In genomic region chr17:27685550-27685913, GRCm38 (mm10) we compare ENCODE assay signal across 8 mouse cellular contexts. TPM values are rescaled to one million over a fixed set of nuclear protein-coding genes. Genes with fewer than 3 reads are reported as not detected.
A peak's percentile ranks its signal among the peaks of the same experiment; 100 is the strongest.
DNase-seq lines count a peak whose midpoint lies in the region; ATAC-seq and TF ChIP-seq lines count a peak whose summit lies in the region.

No protein-coding gene starts in this region.

- 3% methylated on average over 11 of the region's 11 CpGs for WGBS in heart, embryonic 13.5 days
- WGBS in hindbrain, embryonic 14.5 days: 3% methylated on average over 11 of the region's 11 CpGs
- under 1% methylated on average over 11 of the region's 11 CpGs for whole genome bisulfite sequencing in midbrain, embryonic 14.5 days

- TF ChIP-seq CTCF in cortical plate, adult 2 months (IDR thresholded peaks at IDR 0.05; ENCODE audit: extremely low read depth, insufficient read depth, low read length): no peak

- peaks cover 16% of the 10 kb centered on the region for H3K4me1 ChIP-seq in heart, embryonic 13.5 days
- peaks cover 6% of the 10 kb centered on the region for H3K4me1 ChIP-seq in cortical plate, adult 2 months (ENCODE audit: control insufficient read depth, insufficient read depth, low read length)
- H3K4me1 ChIP-seq in hindbrain, embryonic 14.5 days (replicated peaks; ENCODE audit: control insufficient read depth, insufficient read depth, low read length): peaks cover 10% of the 10 kb centered on the region; the same call in 1 of the 2 replicates
- H3K4me1 ChIP-seq in midbrain, embryonic 14.5 days (ENCODE audit: control insufficient read depth, insufficient read depth, low read length): 0 out of 2 replicates have a peak, but pooled peaks cover 16% of the 10 kb centered on the region

- no peak for TF ChIP-seq POLR2A in cortical plate, adult 2 months (IDR thresholded peaks at IDR 0.05; ENCODE audit: extremely low read depth, insufficient read depth, low read length)

- H3K4me2 ChIP-seq in heart, embryonic 13.5 days: peak overlapping the region; percentile 80
- peak overlapping the region; percentile 95 for H3K4me2 ChIP-seq in hindbrain, embryonic 14.5 days (replicated peaks)
- peak overlapping the region; percentile 94 for H3K4me2 ChIP-seq in midbrain, embryonic 14.5 days (ENCODE audit: low read length)

- H3K4me3 ChIP-seq in heart, embryonic 13.5 days: peak overlapping the region; percentile 51
- peak overlapping the region; percentile 82 for H3K4me3 ChIP-seq in cortical plate, adult 2 months (ENCODE audit: insufficient read depth, low read length)
- H3K4me3 ChIP-seq in hindbrain, embryonic 14.5 days (replicated peaks; ENCODE audit: low read length): peak overlapping the region; percentile 64
- H3K4me3 ChIP-seq in midbrain, embryonic 14.5 days (replicated peaks; ENCODE audit: low read depth, low read length): peak overlapping the region; percentile 58

- ATAC-seq in heart, embryonic 13.5 days (ENCODE audit: extremely low read depth, insufficient number of reproducible peaks, low FRiP score, low TSS enrichment): no peak
- peak; percentile 44 for ATAC-seq in hindbrain, embryonic 14.5 days (ENCODE audit: low FRiP score)
- peak; percentile 21; the same call in 1 of the 2 replicates for ATAC-seq in midbrain, embryonic 14.5 days (ENCODE audit: low FRiP score, low TSS enrichment)

- no peak overlapping the region for H3K27ac ChIP-seq in heart, embryonic 13.5 days (replicated peaks)
- H3K27ac ChIP-seq in cortical plate, adult 2 months (ENCODE audit: insufficient read depth, low read length): peak overlapping the region; percentile 93
- H3K27ac ChIP-seq in hindbrain, embryonic 14.5 days: 0 out of 2 replicates have a peak overlapping the region, but pooled peaks have one; percentile 36
- H3K27ac ChIP-seq in midbrain, embryonic 14.5 days (replicated peaks; ENCODE audit: low read depth, low read length): peak overlapping the region; percentile 32

- no peak for DNase-seq in heart, adult 11 months
- no peak for DNase-seq in hindbrain, embryonic 14.5 days (ENCODE audit: low spot score)
- peak; percentile 61 for DNase-seq in midbrain, embryonic 14.5 days
- DNase-seq in urinary bladder, postnatal 25 days (ENCODE audit: low spot score): no peak
- no peak for DNase-seq in right cerebral cortex, postnatal 10 days (ENCODE audit: low spot score in 2 of 2)
- DNase-seq in cerebellum, adult 11-12 months: no peak

- H3K9me3 ChIP-seq in heart, embryonic 13.5 days: no peaks in the 10 kb centered on the region
- H3K9me3 ChIP-seq in hindbrain, embryonic 14.5 days (ENCODE audit: control insufficient read depth, low read length): no peaks in the 10 kb centered on the region
- H3K9me3 ChIP-seq in midbrain, embryonic 14.5 days (ENCODE audit: control insufficient read depth, low read length): no peaks in the 10 kb centered on the region

- no peaks in the 10 kb centered on the region for H3K36me3 ChIP-seq in heart, embryonic 13.5 days
- no peaks in the 10 kb centered on the region for H3K36me3 ChIP-seq in hindbrain, embryonic 14.5 days (replicated peaks; ENCODE audit: control insufficient read depth, insufficient read depth)
- no peaks in the 10 kb centered on the region for H3K36me3 ChIP-seq in midbrain, embryonic 14.5 days (ENCODE audit: control insufficient read depth, insufficient read depth, low read length)

- H3K9ac ChIP-seq in heart, embryonic 13.5 days: peak overlapping the region; percentile 73; the same call in 1 of the 2 replicates
- H3K9ac ChIP-seq in hindbrain, embryonic 14.5 days: peak overlapping the region; percentile 87
- H3K9ac ChIP-seq in midbrain, embryonic 14.5 days (replicated peaks; ENCODE audit: low read length): peak overlapping the region; percentile 75

- peaks cover 83% of the 10 kb centered on the region for H3K27me3 ChIP-seq in heart, embryonic 13.5 days (replicated peaks)
- no peaks in the 10 kb centered on the region for H3K27me3 ChIP-seq in hindbrain, embryonic 14.5 days (ENCODE audit: control insufficient read depth, insufficient read depth, low read length)
- no peaks in the 10 kb centered on the region for H3K27me3 ChIP-seq in midbrain, embryonic 14.5 days (ENCODE audit: control insufficient read depth, insufficient read depth, low read length)

RNA-seq across cellular contexts. Expression of gene Pacsin1, which starts 30.2 kb away (rescaled TPM):
- 0.78 and 1.4 TPM in 2 replicates for polyA plus RNA-seq in heart, embryonic 13.5 days (2015; fragmentation: Nextera tagmentation; extraction: Ambion mirVana)
- polyA plus RNA-seq in cortical plate, adult 2 months (2012; rRNA removed): 254 and 258 TPM in 2 replicates
- polyA plus RNA-seq in hindbrain, embryonic 14.5 days (2014; fragmentation: Nextera tagmentation; extraction: Ambion mirVana): 44.5 and 51.7 TPM in 2 replicates
- 33.0 and 42.1 TPM in 2 replicates for polyA plus RNA-seq in midbrain, embryonic 14.5 days (2014; fragmentation: Nextera tagmentation; extraction: Ambion mirVana)

RNA-seq across cellular contexts. Expression of gene Spdef, which starts 43.2 kb away (rescaled TPM):
- 0.15 and 0.18 TPM in 2 replicates for polyA plus RNA-seq in heart, embryonic 13.5 days (2015; fragmentation: Nextera tagmentation; extraction: Ambion mirVana)
- polyA plus RNA-seq in cortical plate, adult 2 months (2012; rRNA removed): 0.61 and 0.91 TPM in 2 replicates
- polyA plus RNA-seq in hindbrain, embryonic 14.5 days (2014; fragmentation: Nextera tagmentation; extraction: Ambion mirVana): 0.26 and 0.94 TPM in 2 replicates
- 1.5 and 2.7 TPM in 2 replicates for polyA plus RNA-seq in midbrain, embryonic 14.5 days (2014; fragmentation: Nextera tagmentation; extraction: Ambion mirVana)

RNA-seq across cellular contexts. Expression of gene Rps10, which starts 49.1 kb away (rescaled TPM):
- polyA plus RNA-seq in heart, embryonic 13.5 days (2015; fragmentation: Nextera tagmentation; extraction: Ambion mirVana): 600 and 606 TPM in 2 replicates
- polyA plus RNA-seq in cortical plate, adult 2 months (2012; rRNA removed): 525 and 561 TPM in 2 replicates
- 489 and 624 TPM in 2 replicates for polyA plus RNA-seq in hindbrain, embryonic 14.5 days (2014; fragmentation: Nextera tagmentation; extraction: Ambion mirVana)
- polyA plus RNA-seq in midbrain, embryonic 14.5 days (2014; fragmentation: Nextera tagmentation; extraction: Ambion mirVana): 563 and 615 TPM in 2 replicates

RNA-seq across cellular contexts. Expression of gene RPS10-NUDT3, which starts 50.5 kb away (rescaled TPM):
- polyA plus RNA-seq in heart, embryonic 13.5 days (2015; fragmentation: Nextera tagmentation; extraction: Ambion mirVana): not detected in 2 replicates
- 0.15 and 0.47 TPM in 2 replicates for polyA plus RNA-seq in cortical plate, adult 2 months (2012; rRNA removed)
- polyA plus RNA-seq in hindbrain, embryonic 14.5 days (2014; fragmentation: Nextera tagmentation; extraction: Ambion mirVana): not detected in 2 replicates
- polyA plus RNA-seq in midbrain, embryonic 14.5 days (2014; fragmentation: Nextera tagmentation; extraction: Ambion mirVana): not detected in 2 replicates

Comparison
In these comparisons a context has a peak if more than half of its experiments do, and no peak if none do; other contexts are left out.
1. RNA of gene Pacsin1, which starts 30.2 kb away (polyA plus RNA-seq): 254 to 258 TPM in cortical plate, adult 2 months, 44.5 to 51.7 TPM in hindbrain, embryonic 14.5 days and 33.0 to 42.1 TPM in midbrain, embryonic 14.5 days; 0.78 to 1.4 TPM in heart, embryonic 13.5 days; every median in the first group is over 10 times any median in the second.
2. Peak in every context shown above with its lines, with median percentiles within 50 percentile points of each other: H3K4me2 ChIP-seq, H3K4me3 ChIP-seq and H3K9ac ChIP-seq.